ENCODE assay signal across 26 mouse cellular contexts in genomic region chr7:103811223-103811845, GRCm38 (mm10). TPM values are rescaled to one million over a fixed set of nuclear protein-coding genes. Genes with fewer than 3 reads are reported as not detected.
DNase-seq lines count a peak whose midpoint lies in the region; ATAC-seq and TF ChIP-seq lines count a peak whose summit lies in the region.
"Had no signal": no experiment of that assay in that cellular context is flagged by ENCODE, and none has a peak within 500 bp of the region (broad histone marks: within the 10 kb centered on the region; RNA-seq: fewer than 3 reads in every experiment).

No protein-coding gene starts in this region.

- WGBS in intestine, embryonic 15.5 days = 73% methylated on average over 1 of the region's 1 CpGs
- 83% methylated on average over 1 of the region's 1 CpGs for whole genome bisulfite sequencing in intestine, postnatal 0 days
- 27% methylated on average over 1 of the region's 1 CpGs for WGBS in liver, embryonic 13.5 days (ENCODE audit: insufficient replicate concordance)

- H3K27me3 ChIP-seq in intestine, embryonic 15.5 days (replicated peaks) = no peaks in the 10 kb centered on the region
- no peaks in the 10 kb centered on the region for H3K27me3 ChIP-seq in intestine, postnatal 0 days (replicated peaks; ENCODE audit: control insufficient read depth, insufficient read depth, low read length)
- H3K27me3 ChIP-seq in liver, embryonic 13.5 days = no peaks in the 10 kb centered on the region
- H3K27me3 ChIP-seq: forebrain, embryonic 15.5 days; hindbrain, embryonic 13.5 days; limb, embryonic 15.5 days; neural tube, embryonic 12.5 days had no signal

- no peak overlapping the region for H3K9ac ChIP-seq in intestine, embryonic 15.5 days
- no peak overlapping the region for H3K9ac ChIP-seq in intestine, postnatal 0 days (ENCODE audit: low read depth, low read length)
- H3K9ac ChIP-seq in liver, embryonic 13.5 days = peak overlapping the region; percentile 66
- H3K9ac ChIP-seq: forebrain, embryonic 15.5 days; hindbrain, embryonic 13.5 days; limb, embryonic 15.5 days; neural tube, embryonic 12.5 days had no signal

- no peaks in the 10 kb centered on the region for H3K9me3 ChIP-seq in intestine, embryonic 15.5 days
- no peaks in the 10 kb centered on the region for H3K9me3 ChIP-seq in intestine, postnatal 0 days (ENCODE audit: control insufficient read depth)
- H3K9me3 ChIP-seq in liver, embryonic 13.5 days (replicated peaks) = no peaks in the 10 kb centered on the region
- H3K9me3 ChIP-seq: forebrain, embryonic 15.5 days; hindbrain, embryonic 13.5 days; limb, embryonic 15.5 days; neural tube, embryonic 12.5 days had no signal

- no peaks in the 10 kb centered on the region for H3K36me3 ChIP-seq in intestine, embryonic 15.5 days
- no peaks in the 10 kb centered on the region for H3K36me3 ChIP-seq in intestine, postnatal 0 days (ENCODE audit: control insufficient read depth, insufficient read depth)
- no peaks in the 10 kb centered on the region for H3K36me3 ChIP-seq in liver, embryonic 13.5 days
- H3K36me3 ChIP-seq: forebrain, embryonic 15.5 days; hindbrain, embryonic 13.5 days; limb, embryonic 15.5 days; neural tube, embryonic 12.5 days had no signal

- peak; percentile 41; the same call in 1 of the 2 replicates for ATAC-seq in intestine, embryonic 15.5 days
- ATAC-seq in intestine, postnatal 0 days = no peak
- peak; percentile 34 for ATAC-seq in common myeloid progenitor, adult 5-6 weeks (replicated peaks; ENCODE audit: low read depth, poor library complexity, severe bottlenecking)
- ATAC-seq in liver, embryonic 13.5 days (ENCODE audit: low read depth) = peak; percentile 62
- ATAC-seq: forebrain, embryonic 15.5 days had no signal

- H3K4me2 ChIP-seq in intestine, embryonic 15.5 days (replicated peaks) = no peak overlapping the region
- no peak overlapping the region for H3K4me2 ChIP-seq in intestine, postnatal 0 days (replicated peaks; ENCODE audit: low read depth)
- peak overlapping the region; percentile 45 for H3K4me2 ChIP-seq in liver, embryonic 13.5 days
- H3K4me2 ChIP-seq: forebrain, embryonic 15.5 days; hindbrain, embryonic 13.5 days; limb, embryonic 15.5 days; midbrain, embryonic 11.5 days; neural tube, embryonic 12.5 days had no signal

- no peak overlapping the region for H3K27ac ChIP-seq in intestine, embryonic 15.5 days
- no peak overlapping the region for H3K27ac ChIP-seq in intestine, postnatal 0 days (ENCODE audit: low read depth, low read length)
- peak overlapping the region; percentile 97 for H3K27ac ChIP-seq in liver, embryonic 13.5 days
- H3K27ac ChIP-seq: forebrain, embryonic 15.5 days; hindbrain, embryonic 13.5 days; limb, embryonic 15.5 days; neural tube, embryonic 12.5 days had no signal

- H3K4me1 ChIP-seq in intestine, embryonic 15.5 days (replicated peaks) = no peaks in the 10 kb centered on the region
- H3K4me1 ChIP-seq in intestine, postnatal 0 days (replicated peaks; ENCODE audit: control insufficient read depth, insufficient read depth, low read length) = no peaks in the 10 kb centered on the region
- H3K4me1 ChIP-seq in liver, embryonic 13.5 days (replicated peaks) = peaks cover 43% of the 10 kb centered on the region
- H3K4me1 ChIP-seq: forebrain, embryonic 15.5 days; hindbrain, embryonic 13.5 days; limb, embryonic 15.5 days; neural tube, embryonic 12.5 days had no signal

- DNase-seq in liver, embryonic 13.5 days = no peak
- no peak for DNase-seq in gastrocnemius, adult 8-10 months (ENCODE audit: low spot score in 2 of 2)
- no peak for DNase-seq in cerebellum, postnatal 25 days
- DNase-seq in gastrocnemius, postnatal 4 days (ENCODE audit: low spot score in 2 of 2) = no peak
- DNase-seq: cerebellum, postnatal 14 days; heart, adult 11 months; heart, postnatal 10 days; kidney, postnatal 4 days; lung, postnatal 36 days; spleen, adult 18-20 months; thymus, postnatal 36 days had no signal

- TF ChIP-seq CTCF in intestine, postnatal 0 days (IDR thresholded peaks at IDR 0.05; ENCODE audit: low read depth) = no peak

- no peak overlapping the region for H3K4me3 ChIP-seq in intestine, embryonic 15.5 days (replicated peaks)
- no peak overlapping the region for H3K4me3 ChIP-seq in intestine, postnatal 0 days (ENCODE audit: low read depth, low read length)
- peak overlapping the region; percentile 51 for H3K4me3 ChIP-seq in liver, embryonic 13.5 days (replicated peaks)
- H3K4me3 ChIP-seq: forebrain, embryonic 15.5 days; hindbrain, embryonic 13.5 days; limb, embryonic 15.5 days; neural tube, embryonic 12.5 days had no signal

RNA-seq across cellular contexts. Expression of gene Hbb-bt, which starts 2.5 kb away (rescaled TPM):
- polyA plus RNA-seq in intestine, embryonic 15.5 days (2015; fragmentation: Nextera tagmentation; extraction: Ambion mirVana) = 2,721 and 2,775 TPM in 2 replicates
- polyA plus RNA-seq in intestine, postnatal 0 days (2015; fragmentation: Nextera tagmentation; extraction: Ambion mirVana) = 164 and 228 TPM in 2 replicates
- total RNA-seq in common myeloid progenitor, adult 5-6 weeks (2017) = 13.0 and 18.6 TPM in 2 replicates
- polyA plus RNA-seq in liver, embryonic 13.5 days (2015; fragmentation: Nextera tagmentation; extraction: Ambion mirVana) = 49,070 and 53,102 TPM in 2 replicates
- 10 to 100 TPM; 11.6 to 30.4 (median 18.8) TPM for total RNA-seq in gastrocnemius, adult 8-10 months (2022)
- total RNA-seq in gastrocnemius, postnatal 4 days (2021) = 10 to 100 TPM; 62.8 to 81.8 TPM

RNA-seq across cellular contexts. Expression of gene Hbb-bs, which starts 16.6 kb away (rescaled TPM):
- polyA plus RNA-seq in intestine, embryonic 15.5 days (2015; fragmentation: Nextera tagmentation; extraction: Ambion mirVana) = 7,434 and 7,479 TPM in 2 replicates
- polyA plus RNA-seq in intestine, postnatal 0 days (2015; fragmentation: Nextera tagmentation; extraction: Ambion mirVana) = 726 and 1,073 TPM in 2 replicates
- 16.6 and 33.2 TPM in 2 replicates for total RNA-seq in common myeloid progenitor, adult 5-6 weeks (2017)
- polyA plus RNA-seq in liver, embryonic 13.5 days (2015; fragmentation: Nextera tagmentation; extraction: Ambion mirVana) = 91,050 and 104,119 TPM in 2 replicates
- 100 to 1,000 TPM; 150 to 315 (median 224) TPM for total RNA-seq in gastrocnemius, adult 8-10 months (2022)
- 100 to 1,000 TPM; 289 to 541 TPM for total RNA-seq in gastrocnemius, postnatal 4 days (2021)

RNA-seq across cellular contexts. Expression of gene Olfr67, which starts 19.7 kb away (rescaled TPM):
- not detected in 2 replicates for polyA plus RNA-seq in intestine, embryonic 15.5 days (2015; fragmentation: Nextera tagmentation; extraction: Ambion mirVana)
- not detected in 2 replicates for polyA plus RNA-seq in intestine, postnatal 0 days (2015; fragmentation: Nextera tagmentation; extraction: Ambion mirVana)
- not detected in 2 replicates for total RNA-seq in common myeloid progenitor, adult 5-6 weeks (2017)
- not detected in 2 replicates for polyA plus RNA-seq in liver, embryonic 13.5 days (2015; fragmentation: Nextera tagmentation; extraction: Ambion mirVana)
- not detected for total RNA-seq in gastrocnemius, adult 8-10 months (2022)
- not detected for total RNA-seq in gastrocnemius, postnatal 4 days (2021)
- total RNA-seq: adrenal gland, postnatal 4 days; gastrocnemius, adult 18-20 months; heart, postnatal 10 days; layer of hippocampus, postnatal 14 days; left cerebral cortex, postnatal 25 days; monocyte, adult 5-6 weeks had no signal
- polyA plus RNA-seq: forebrain, embryonic 15.5 days; hindbrain, embryonic 13.5 days; intestine, embryonic 14.5 days; limb, embryonic 15.5 days; midbrain, embryonic 11.5 days; neural tube, embryonic 12.5 days; stomach, embryonic 16.5 days had no signal

RNA-seq across cellular contexts. Expression of gene Hbb-bh2, which starts 29.0 kb away (rescaled TPM):
- not detected in 2 replicates for polyA plus RNA-seq in intestine, embryonic 15.5 days (2015; fragmentation: Nextera tagmentation; extraction: Ambion mirVana)
- not detected in 2 replicates for polyA plus RNA-seq in intestine, postnatal 0 days (2015; fragmentation: Nextera tagmentation; extraction: Ambion mirVana)
- total RNA-seq in common myeloid progenitor, adult 5-6 weeks (2017) = not detected in 2 replicates
- 0.32 and 0.36 TPM in 2 replicates for polyA plus RNA-seq in liver, embryonic 13.5 days (2015; fragmentation: Nextera tagmentation; extraction: Ambion mirVana)
- not detected for total RNA-seq in gastrocnemius, adult 8-10 months (2022)
- not detected for total RNA-seq in gastrocnemius, postnatal 4 days (2021)
- total RNA-seq: adrenal gland, postnatal 4 days; gastrocnemius, adult 18-20 months; heart, postnatal 10 days; layer of hippocampus, postnatal 14 days; left cerebral cortex, postnatal 25 days; monocyte, adult 5-6 weeks had no signal
- polyA plus RNA-seq: forebrain, embryonic 15.5 days; hindbrain, embryonic 13.5 days; intestine, embryonic 14.5 days; limb, embryonic 15.5 days; midbrain, embryonic 11.5 days; stomach, embryonic 16.5 days had no signal

RNA-seq across cellular contexts. Expression of gene Hbb-bh1, which starts 31.6 kb away (rescaled TPM):
- 2.0 and 2.2 TPM in 2 replicates for polyA plus RNA-seq in intestine, embryonic 15.5 days (2015; fragmentation: Nextera tagmentation; extraction: Ambion mirVana)
- not detected in 2 replicates for polyA plus RNA-seq in intestine, postnatal 0 days (2015; fragmentation: Nextera tagmentation; extraction: Ambion mirVana)
- not detected in 2 replicates for total RNA-seq in common myeloid progenitor, adult 5-6 weeks (2017)
- polyA plus RNA-seq in liver, embryonic 13.5 days (2015; fragmentation: Nextera tagmentation; extraction: Ambion mirVana) = 367 and 436 TPM in 2 replicates
- not detected for total RNA-seq in gastrocnemius, adult 8-10 months (2022)
- total RNA-seq in gastrocnemius, postnatal 4 days (2021) = not detected
- total RNA-seq: adrenal gland, postnatal 4 days; gastrocnemius, adult 18-20 months; heart, postnatal 10 days; layer of hippocampus, postnatal 14 days; left cerebral cortex, postnatal 25 days; monocyte, adult 5-6 weeks had no signal
